Mouse (Mus musculus) neural tube, embryonic 11.5 days (tissue): ENCODE measurements around the gene Tmem135. TPM values are rescaled to one million over a fixed set of nuclear protein-coding genes. Genes with fewer than 3 reads are reported as not detected.

Experiments
- ATAC-seq: fragments of 200-750 bp; cut with Nextera tagmentation; 2 replicates; pipeline ENCODE4 v1.8.0; 2017; ENCODE audit warnings: moderate number of reproducible peaks, mild to moderate bottlenecking, moderate TSS enrichment, moderate library complexity; ENCODE audit not compliant: insufficient read depth, low FRiP score, low TSS enrichment
- DNase-seq: peaks from one replicate; pipeline ENCODE4 v3.0.0-alpha.2; 2015; ENCODE audit warnings: low spot score
- H3K27ac ChIP-seq: fragments of 300-500 bp; sonication (generic); 2 replicates; pipeline ENCODE4 v1.5.1; 2014; ENCODE audit warnings: low read depth, mild to moderate bottlenecking, low read length
- H3K27me3 ChIP-seq: fragments of 300-500 bp; sonication (generic); 2 replicates; pipeline ENCODE4 v1.6.1; 2014; ENCODE audit warnings: mild to moderate bottlenecking, low read length, mixed read lengths; ENCODE audit not compliant: control insufficient read depth, insufficient read depth
- H3K36me3 ChIP-seq: fragments of 300-500 bp; sonication (generic); 2 replicates; pipeline ENCODE4 v1.6.1; 2014; ENCODE audit warnings: mild to moderate bottlenecking, low read length, moderate library complexity, mixed read lengths; ENCODE audit not compliant: control insufficient read depth, insufficient read depth
- H3K4me1 ChIP-seq: fragments of 300-500 bp; sonication (generic); 2 replicates; pipeline ENCODE4 v1.6.1; 2014; ENCODE audit warnings: low read length, mixed read lengths; ENCODE audit not compliant: control insufficient read depth, insufficient read depth
- H3K4me2 ChIP-seq: fragments of 300-500 bp; sonication (generic); 2 replicates; pipeline ENCODE4 v1.6.1; 2014; ENCODE audit warnings: low read depth, mild to moderate bottlenecking, moderate library complexity
- H3K4me3 ChIP-seq: fragments of 300-500 bp; sonication (generic); 2 replicates; pipeline ENCODE4 v1.5.1; 2014; ENCODE audit warnings: low read depth, low read length
- H3K9ac ChIP-seq: fragments of 300-500 bp; sonication (generic); 2 replicates; pipeline ENCODE4 v1.6.1; 2014; ENCODE audit warnings: mild to moderate bottlenecking, low read length
- H3K9me3 ChIP-seq: fragments of 300-500 bp; sonication (generic); 2 replicates; pipeline ENCODE4 v1.6.1; 2016; ENCODE audit warnings: low read length; ENCODE audit not compliant: control insufficient read depth
- WGBS: fragments of 180-500 bp; shearing (Covaris S2); extraction: QIAGEN DNeasy Blood & Tissue Kit; methylation state at CpG from one replicate; pipeline ENCODE4 v1.1.7; 2014; 5-methylcytosine and 5-hydroxymethylcytosine counted together
- polyA plus RNA-seq: library from polyadenylated mRNA; unstranded; fragments of >200 nt; fragmentation: Nextera tagmentation; extraction: Ambion mirVana; gene quantifications from 2 replicates; pipeline ENCODE4 v1.2.1, GENCODE M21; 2014

Tmem135 gene
- polyA plus RNA-seq, 1 experiment from 2014 or later = 17.9 TPM

GRCm38 (mm10) chr7:89410294-89410693 is 6.3 kb upstream of the Tmem135 start:
- Histone ChIP-seq H3K27me3 (0 out of 2 replicates have a peak, but pooled peaks cover under 1% of the 10 kb centered on the region), H3K9ac (no peak overlapping the region), H3K4me2 (no peak overlapping the region), H3K9me3 (no peaks in the 10 kb centered on the region), H3K4me1 (no peaks in the 10 kb centered on the region), H3K4me3 (no peak overlapping the region), H3K27ac (no peak overlapping the region), H3K36me3 (no peaks in the 10 kb centered on the region)
- DNase-seq = no peak
- WGBS = 80% methylated on average over 4 of the region's 4 CpGs
- no peak for ATAC-seq

GRCm38 (mm10) chr7:89407006-89407940 is 3.3 kb upstream of the Tmem135 start:
- Histone ChIP-seq H3K4me2 (no peak overlapping the region), H3K27ac (no peak overlapping the region), H3K9me3 (no peaks in the 10 kb centered on the region), H3K27me3 (0 out of 2 replicates have a peak, but pooled peaks cover 3% of the 10 kb centered on the region), H3K9ac (no peak overlapping the region), H3K36me3 (no peaks in the 10 kb centered on the region), H3K4me3 (no peak overlapping the region), H3K4me1 (0 out of 2 replicates have a peak, but pooled peaks cover 4% of the 10 kb centered on the region)
- WGBS = 87% methylated on average over 24 of the region's 24 CpGs
- no peak for ATAC-seq
- no peak for DNase-seq

DNA sequence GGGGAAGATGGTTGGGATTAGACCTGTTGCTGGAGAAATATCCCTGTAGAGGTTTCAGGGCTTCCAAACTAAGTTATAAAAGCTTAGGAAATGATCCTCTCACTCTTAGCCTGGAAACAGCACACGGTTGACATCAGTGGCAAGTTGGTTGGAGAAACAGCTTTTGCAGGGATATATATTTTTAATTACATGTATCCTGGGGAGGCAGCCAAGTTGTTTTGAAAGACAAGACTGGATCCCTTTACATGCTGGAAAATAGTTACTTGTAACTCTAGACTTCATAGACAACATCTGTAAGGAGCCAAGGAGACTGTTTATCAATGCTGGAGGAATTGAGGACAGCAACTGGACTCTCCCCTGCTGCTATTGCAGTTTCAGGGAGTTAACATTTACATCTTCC is 2.0 kb upstream of the Tmem135 start:
- DNase-seq (no peak), ATAC-seq (no peak)
- Histone ChIP-seq H3K4me2 (no peak overlapping the region), H3K36me3 (no peaks in the 10 kb centered on the region), H3K4me3 (no peak overlapping the region), H3K27ac (no peak overlapping the region), H3K4me1 (0 out of 2 replicates have a peak, but pooled peaks cover 4% of the 10 kb centered on the region), H3K9me3 (no peaks in the 10 kb centered on the region), H3K27me3 (0 out of 2 replicates have a peak, but pooled peaks cover 6% of the 10 kb centered on the region), H3K9ac (no peak overlapping the region)
- WGBS = 51% methylated on average over 1 of the region's 1 CpGs

DNA sequence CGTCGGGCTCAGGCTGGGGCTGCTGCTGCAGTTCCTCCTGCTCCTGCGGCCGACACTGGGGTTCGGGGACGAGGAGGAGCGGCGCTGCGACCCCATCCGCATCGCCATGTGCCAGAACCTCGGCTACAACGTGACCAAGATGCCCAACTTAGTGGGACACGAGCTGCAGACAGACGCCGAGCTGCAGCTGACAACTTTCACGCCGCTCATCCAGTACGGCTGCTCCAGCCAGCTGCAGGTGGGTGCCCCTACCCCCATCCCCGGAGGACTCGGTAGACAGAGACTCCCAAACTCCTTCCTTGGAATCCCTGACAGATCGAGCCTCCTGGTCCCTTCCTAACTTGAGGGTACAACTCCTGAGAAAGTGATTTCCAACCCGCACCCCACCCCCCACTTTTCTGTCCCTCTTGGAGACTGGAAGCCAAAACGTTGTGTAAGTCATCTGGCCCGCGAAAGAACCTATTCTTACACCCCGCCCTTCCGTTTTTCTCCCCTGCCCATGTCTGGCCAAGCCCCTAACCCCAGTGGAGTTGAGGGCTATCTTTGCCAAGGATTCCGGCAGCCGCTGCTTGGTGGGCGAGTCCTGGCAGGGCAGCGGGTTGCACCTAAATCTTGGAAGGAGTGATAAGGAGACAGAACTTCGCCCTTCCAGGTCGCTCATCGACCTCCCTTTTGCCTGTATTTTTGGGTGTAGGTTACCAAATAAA is 865 bp upstream of the Tmem135 start:
- peak overlapping the region; percentile 100 for H3K4me2 ChIP-seq
- H3K27me3 ChIP-seq = 0 out of 2 replicates have a peak, but pooled peaks cover 6% of the 10 kb centered on the region
- H3K4me1 ChIP-seq = 0 out of 2 replicates have a peak, but pooled peaks cover 4% of the 10 kb centered on the region
- H3K27ac ChIP-seq = peak overlapping the region; percentile 17; the same call in 1 of the 2 replicates
- ATAC-seq (no peak; the same call in 1 of the 2 replicates), DNase-seq (no peak)
- H3K9ac ChIP-seq = peak overlapping the region; percentile 82
- peak overlapping the region; percentile 73 for H3K4me3 ChIP-seq
- no peaks in the 10 kb centered on the region for H3K9me3 ChIP-seq
- no peaks in the 10 kb centered on the region for H3K36me3 ChIP-seq
- WGBS = under 1% methylated on average over 35 of the region's 35 CpGs

GRCm38 (mm10) chr7:89403053-89403972 is 709 bp downstream of the Tmem135 start:
- WGBS = 5% methylated on average over 52 of the region's 52 CpGs
- Histone ChIP-seq H3K27ac (peak overlapping the region; percentile 37), H3K4me3 (peak overlapping the region; percentile 73), H3K36me3 (no peaks in the 10 kb centered on the region), H3K9me3 (no peaks in the 10 kb centered on the region), H3K9ac (peak overlapping the region; percentile 61), H3K27me3 (0 out of 2 replicates have a peak, but pooled peaks cover 6% of the 10 kb centered on the region), H3K4me1 (0 out of 2 replicates have a peak, but pooled peaks cover 4% of the 10 kb centered on the region), H3K4me2 (peak overlapping the region; percentile 100)
- ATAC-seq = peak; percentile 83
- peak; percentile 84 for DNase-seq

- whole genome bisulfite sequencing = 77% methylated on average over 3 of the region's 3 CpGs
- no peak for DNase-seq
- 0 out of 2 replicates have a peak, but pooled peaks cover 6% of the 10 kb centered on the region for H3K27me3 ChIP-seq
These were observed 2.1 kb downstream of the Tmem135 start for GRCm38 (mm10) chr7:89401936-89402335.

GRCm38 (mm10) chr7:89401136-89401858 is 2.7 kb downstream of the Tmem135 start:
- WGBS = 55% methylated on average over 11 of the region's 11 CpGs
- H3K27me3 ChIP-seq = 0 out of 2 replicates have a peak, but pooled peaks cover 6% of the 10 kb centered on the region

More at GRCm38 (mm10) chr7:89401936-89402335, 2.1 kb downstream of the Tmem135 start:
- Histone ChIP-seq H3K9ac (no peak overlapping the region), H3K4me3 (no peak overlapping the region), H3K27ac (no peak overlapping the region), H3K4me1 (0 out of 2 replicates have a peak, but pooled peaks cover 4% of the 10 kb centered on the region), H3K4me2 (no peak overlapping the region), H3K36me3 (no peaks in the 10 kb centered on the region), H3K9me3 (no peaks in the 10 kb centered on the region)
- ATAC-seq = no peak

More at GRCm38 (mm10) chr7:89401136-89401858, 2.7 kb downstream of the Tmem135 start:
- Histone ChIP-seq H3K9ac (no peak overlapping the region), H3K9me3 (no peaks in the 10 kb centered on the region), H3K27ac (no peak overlapping the region), H3K4me2 (no peak overlapping the region), H3K4me1 (0 out of 2 replicates have a peak, but pooled peaks cover 4% of the 10 kb centered on the region), H3K4me3 (no peak overlapping the region), H3K36me3 (no peaks in the 10 kb centered on the region)
- ATAC-seq = no peak
- no peak for DNase-seq
